Mouse (Mus musculus) right cerebral cortex, postnatal 36 days (tissue): ENCODE results near the gene Dolpp1.

Experiments
- DNase-seq, 2 experiments: peaks; one replicate each; pipeline ENCODE4 v3.0.0; 2022; ENCODE audit warnings: low spot score in 2 of 2, mixed read lengths in 1 of 2

Gene Dolpp1

GRCm38 (mm10) chr2:30377721-30378120 lies 14.3 kb upstream of the Dolpp1 start:
- DNase-seq: no peak

GRCm38 (mm10) chr2:30379307-30379706 lies 12.7 kb upstream of the Dolpp1 start:
- no peak for DNase-seq

GRCm38 (mm10) chr2:30380564-30381376 lies 11.3 kb upstream of the Dolpp1 start:
- no peak for DNase-seq

GRCm38 (mm10) chr2:30381377-30381725 lies 10.7 kb upstream of the Dolpp1 start:
- no peak for DNase-seq

- DNase-seq: no peak
Observed at GRCm38 (mm10) chr2:30384814-30385213, 7.2 kb upstream of the Dolpp1 start.

- no peak for DNase-seq
Observed at GRCm38 (mm10) chr2:30385591-30385990, 6.5 kb upstream of the Dolpp1 start.

- no peak for DNase-seq
Observed at GRCm38 (mm10) chr2:30386913-30387312, 5.1 kb upstream of the Dolpp1 start.

- no peak for DNase-seq
Observed at GRCm38 (mm10) chr2:30389000-30389399, 3.1 kb upstream of the Dolpp1 start.

GRCm38 (mm10) chr2:30392577-30393369 lies 719 bp downstream of the Dolpp1 start:
- DNase-seq: peak; percentile 41 to 53

GRCm38 (mm10) chr2:30393370-30393656 lies 1.3 kb downstream of the Dolpp1 start:
- no peak for DNase-seq

GRCm38 (mm10) chr2:30395757-30396156 lies 3.7 kb downstream of the Dolpp1 start:
- DNase-seq: no peak

GRCm38 (mm10) chr2:30396246-30396645 lies 4.2 kb downstream of the Dolpp1 start:
- no peak for DNase-seq

- DNase-seq: no peak
Observed at GRCm38 (mm10) chr2:30397986-30398512, 6.0 kb downstream of the Dolpp1 start.

GRCm38 (mm10) chr2:30399191-30400171 lies 7.4 kb downstream of the Dolpp1 start:
- DNase-seq: no peak

- no peak for DNase-seq
Observed at GRCm38 (mm10) chr2:30401581-30401980, 9.5 kb downstream of the Dolpp1 start.

GRCm38 (mm10) chr2:30402351-30402826 lies 10.3 kb downstream of the Dolpp1 start:
- DNase-seq: no peak

- DNase-seq: no peak
Observed at GRCm38 (mm10) chr2:30402843-30403242, 10.8 kb downstream of the Dolpp1 start.

GRCm38 (mm10) chr2:30403870-30404269 lies 11.8 kb downstream of the Dolpp1 start:
- DNase-seq: no peak

GRCm38 (mm10) chr2:30407221-30407620 lies 15.2 kb downstream of the Dolpp1 start:
- no peak for DNase-seq

GRCm38 (mm10) chr2:30407778-30408177 lies 15.7 kb downstream of the Dolpp1 start:
- DNase-seq: no peak

- DNase-seq: no peak
Observed at GRCm38 (mm10) chr2:30408452-30409100, 16.5 kb downstream of the Dolpp1 start.
